Mouse (Mus musculus): Measurements from ENCODE around the gene Kiss1r. TPM values are rescaled to one million over a fixed set of nuclear protein-coding genes. Genes with fewer than 3 reads are reported as not detected.

Kiss1r gene
- polyA plus RNA-seq, 1 experiment from 2014 or later, result 1.0 TPM

DNA sequence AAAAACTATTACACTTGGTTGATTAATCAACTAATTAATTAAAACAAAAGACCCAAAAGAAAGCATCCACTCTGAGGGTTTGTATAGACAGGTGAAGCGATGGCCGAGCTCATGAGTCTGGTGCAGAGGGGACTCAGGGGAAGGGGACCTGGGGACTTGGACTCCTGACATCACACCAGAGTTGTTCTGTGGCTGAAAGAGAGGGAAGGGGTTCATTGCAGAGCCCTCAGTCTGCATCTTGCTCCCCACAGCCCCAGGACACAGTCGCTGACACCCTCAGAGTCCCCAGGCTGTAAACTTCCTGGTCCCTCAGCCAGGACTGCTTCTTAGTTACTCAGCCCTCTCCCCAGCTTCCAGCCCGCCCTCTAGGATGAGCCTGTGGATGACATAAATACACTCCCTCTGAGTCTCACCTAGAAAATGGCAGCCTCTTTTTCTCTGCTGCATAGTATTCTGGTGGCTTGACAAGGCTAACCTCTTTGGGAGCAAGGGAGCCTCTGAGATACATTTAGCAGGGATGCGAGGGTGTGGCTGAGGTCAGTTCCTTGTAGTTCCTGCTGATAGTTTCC lies 845 bp downstream of the Kiss1r start:
- H3K27me3 ChIP-seq (ENCODE audit: control insufficient read depth, insufficient read depth, low read length), result peaks cover 55% of the 10 kb centered on the region
- no peak overlapping the region for H3K4me3 ChIP-seq (ENCODE audit: low read depth, low read length)
- H3K4me2 ChIP-seq (ENCODE audit: low read depth, low read length, severe bottlenecking), result no peak overlapping the region; the same call in 1 of the 2 replicates
- WGBS, result 63% methylated on average over 5 of the region's 5 CpGs
- no peaks in the 10 kb centered on the region for H3K9me3 ChIP-seq (ENCODE audit: control insufficient read depth, low read length)
- H3K9ac ChIP-seq (ENCODE audit: low read length), result no peak overlapping the region
- no peak overlapping the region for H3K27ac ChIP-seq (ENCODE audit: low read depth, low read length)
- DNase-seq (ENCODE audit: low spot score) (no peak), ATAC-seq (replicated peaks; ENCODE audit: low FRiP score) (no peak)
- H3K4me1 ChIP-seq (replicated peaks; ENCODE audit: control insufficient read depth, insufficient read depth, low read length), result peaks cover 21% of the 10 kb centered on the region
- no peaks in the 10 kb centered on the region for H3K36me3 ChIP-seq (ENCODE audit: control insufficient read depth, insufficient read depth, low read length)

GRCm38 (mm10) chr10:79918231-79919078 lies 1.7 kb downstream of the Kiss1r start:
- Histone ChIP-seq H3K36me3 (ENCODE audit: control insufficient read depth, insufficient read depth, low read length) (no peaks in the 10 kb centered on the region), H3K4me1 (replicated peaks; ENCODE audit: control insufficient read depth, insufficient read depth, low read length) (peaks cover 21% of the 10 kb centered on the region), H3K27ac (ENCODE audit: low read depth, low read length) (no peak overlapping the region), H3K4me3 (ENCODE audit: low read depth, low read length) (no peak overlapping the region), H3K4me2 (ENCODE audit: low read depth, low read length, severe bottlenecking) (no peak overlapping the region), H3K27me3 (ENCODE audit: control insufficient read depth, insufficient read depth, low read length) (peaks cover 63% of the 10 kb centered on the region), H3K9ac (ENCODE audit: low read length) (no peak overlapping the region), H3K9me3 (ENCODE audit: control insufficient read depth, low read length) (no peaks in the 10 kb centered on the region)
- 3% methylated on average over 34 of the region's 35 CpGs for WGBS
- DNase-seq (ENCODE audit: low spot score) (no peak), ATAC-seq (replicated peaks; ENCODE audit: low FRiP score) (no peak)

DNA sequence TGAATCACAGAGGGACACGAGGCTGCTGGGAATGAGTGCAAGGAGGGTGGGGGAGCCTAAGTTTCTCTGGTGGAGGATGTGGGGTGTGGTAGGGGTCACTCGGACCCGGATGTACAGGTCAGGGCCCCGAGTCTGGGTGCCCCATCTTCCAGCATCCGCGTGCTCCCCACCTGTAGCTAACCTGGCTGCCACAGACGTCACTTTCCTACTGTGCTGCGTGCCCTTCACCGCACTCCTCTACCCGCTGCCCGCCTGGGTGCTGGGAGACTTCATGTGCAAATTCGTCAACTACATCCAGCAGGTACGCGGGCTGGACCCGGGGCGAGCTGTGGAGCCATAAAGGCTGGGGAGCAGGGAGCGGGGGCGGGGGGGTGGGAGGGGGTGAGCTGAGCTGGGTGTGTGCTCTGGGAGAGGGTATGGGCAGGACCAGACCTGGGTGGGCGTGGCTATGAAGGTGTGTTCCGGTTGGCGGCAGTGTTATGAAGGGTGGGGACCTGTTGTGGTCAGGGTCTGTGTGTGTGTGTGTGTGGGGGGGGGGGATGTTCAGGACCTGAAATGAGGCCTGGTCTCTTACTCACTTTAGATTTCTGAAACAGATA lies 2.6 kb downstream of the Kiss1r start:
- H3K9ac ChIP-seq (ENCODE audit: low read length), result no peak overlapping the region
- DNase-seq (ENCODE audit: low spot score) (no peak), ATAC-seq (replicated peaks; ENCODE audit: low FRiP score) (no peak)
- H3K4me3 ChIP-seq (ENCODE audit: low read depth, low read length), result no peak overlapping the region; the same call in 1 of the 2 replicates
- H3K36me3 ChIP-seq (ENCODE audit: control insufficient read depth, insufficient read depth, low read length), result no peaks in the 10 kb centered on the region
- 4% methylated on average over 21 of the region's 21 CpGs for WGBS
- H3K4me1 ChIP-seq (replicated peaks; ENCODE audit: control insufficient read depth, insufficient read depth, low read length), result peaks cover 21% of the 10 kb centered on the region
- 0 out of 2 replicates have a peak overlapping the region, but pooled peaks have one; percentile 11 for H3K4me2 ChIP-seq (ENCODE audit: low read depth, low read length, severe bottlenecking)
- peaks cover 65% of the 10 kb centered on the region for H3K27me3 ChIP-seq (ENCODE audit: control insufficient read depth, insufficient read depth, low read length)
- no peaks in the 10 kb centered on the region for H3K9me3 ChIP-seq (ENCODE audit: control insufficient read depth, low read length)
- no peak overlapping the region for H3K27ac ChIP-seq (ENCODE audit: low read depth, low read length)

GRCm38 (mm10) chr10:79920056-79920890 lies 3.5 kb downstream of the Kiss1r start:
- Histone ChIP-seq H3K9me3 (ENCODE audit: control insufficient read depth, low read length) (no peaks in the 10 kb centered on the region), H3K4me3 (ENCODE audit: low read depth, low read length) (no peak overlapping the region), H3K27me3 (ENCODE audit: control insufficient read depth, insufficient read depth, low read length) (peaks cover 65% of the 10 kb centered on the region), H3K9ac (ENCODE audit: low read length) (no peak overlapping the region), H3K4me1 (replicated peaks; ENCODE audit: control insufficient read depth, insufficient read depth, low read length) (peaks cover 20% of the 10 kb centered on the region), H3K4me2 (ENCODE audit: low read depth, low read length, severe bottlenecking) (no peak overlapping the region), H3K36me3 (ENCODE audit: control insufficient read depth, insufficient read depth, low read length) (no peaks in the 10 kb centered on the region), H3K27ac (ENCODE audit: low read depth, low read length) (no peak overlapping the region)
- WGBS, result 17% methylated on average over 26 of the region's 26 CpGs
- no peak for DNase-seq (ENCODE audit: low spot score)
- ATAC-seq (replicated peaks; ENCODE audit: low FRiP score), result peak; percentile 25; the same call in 1 of the 2 replicates

DNA sequence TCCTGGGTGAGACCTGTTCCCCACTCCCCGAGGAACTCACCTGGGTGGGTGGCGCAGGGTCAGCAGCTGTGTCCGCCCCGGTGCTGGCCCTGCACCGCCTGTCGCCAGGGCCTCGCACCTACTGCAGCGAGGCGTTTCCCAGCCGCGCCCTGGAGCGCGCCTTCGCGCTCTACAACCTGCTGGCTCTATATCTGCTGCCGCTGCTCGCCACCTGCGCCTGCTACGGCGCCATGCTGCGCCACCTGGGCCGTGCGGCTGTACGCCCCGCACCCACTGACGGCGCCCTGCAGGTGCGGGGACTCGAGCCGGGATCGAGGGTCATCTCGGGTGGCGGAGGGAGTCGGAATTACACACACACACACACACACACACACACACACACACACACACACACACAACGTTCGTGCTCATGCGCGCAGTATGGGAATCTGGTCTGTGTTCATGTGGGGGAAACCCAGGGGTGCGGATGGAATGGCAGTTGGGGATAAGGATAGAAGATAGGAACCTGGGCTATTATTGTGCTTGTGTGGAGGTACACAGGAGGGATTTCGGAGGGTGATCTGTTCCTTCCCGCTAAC lies 4.3 kb downstream of the Kiss1r start, which contains the start of gene R3hdm4:
Gene R3hdm4, minus strand, starts transcription at position 251 of the 578 bp plus-strand sequence.
- ATAC-seq (replicated peaks; ENCODE audit: low FRiP score), result no peak
- no peak for DNase-seq (ENCODE audit: low spot score)
- Histone ChIP-seq H3K9ac (ENCODE audit: low read length) (no peak within 1 kb of the TSS), H3K27ac (ENCODE audit: low read depth, low read length) (no peak within 1 kb of the TSS), H3K9me3 (ENCODE audit: control insufficient read depth, low read length) (no peaks in the 10 kb centered on the region), H3K27me3 (ENCODE audit: control insufficient read depth, insufficient read depth, low read length) (peaks cover 65% of the 10 kb centered on the region), H3K4me1 (replicated peaks; ENCODE audit: control insufficient read depth, insufficient read depth, low read length) (peaks cover 14% of the 10 kb centered on the region; the same call in 1 of the 2 replicates), H3K4me3 (ENCODE audit: low read depth, low read length) (peak within 1 kb of the TSS; percentile 17; the same call in 1 of the 2 replicates), H3K4me2 (ENCODE audit: low read depth, low read length, severe bottlenecking) (peak within 1 kb of the TSS; percentile 21; the same call in 1 of the 2 replicates), H3K36me3 (ENCODE audit: control insufficient read depth, insufficient read depth, low read length) (no peaks in the 10 kb centered on the region)
- 4% methylated on average over 41 of the region's 41 CpGs for WGBS

DNA sequence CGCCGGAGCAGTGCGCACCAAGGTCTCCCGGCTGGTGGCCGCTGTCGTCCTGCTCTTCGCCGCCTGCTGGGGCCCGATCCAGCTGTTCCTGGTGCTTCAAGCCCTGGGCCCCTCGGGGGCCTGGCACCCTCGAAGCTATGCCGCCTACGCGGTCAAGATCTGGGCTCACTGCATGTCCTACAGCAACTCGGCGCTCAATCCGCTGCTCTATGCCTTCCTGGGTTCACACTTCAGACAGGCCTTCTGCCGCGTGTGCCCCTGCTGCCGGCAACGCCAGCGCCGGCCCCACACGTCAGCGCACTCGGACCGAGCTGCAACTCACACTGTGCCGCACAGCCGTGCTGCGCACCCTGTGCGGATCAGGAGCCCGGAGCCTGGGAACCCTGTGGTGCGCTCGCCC lies 4.8 kb downstream of the Kiss1r start:
- Histone ChIP-seq H3K4me2 (ENCODE audit: low read depth, low read length, severe bottlenecking) (peak overlapping the region; percentile 21; the same call in 1 of the 2 replicates), H3K4me3 (ENCODE audit: low read depth, low read length) (peak overlapping the region; percentile 17; the same call in 1 of the 2 replicates), H3K27me3 (ENCODE audit: control insufficient read depth, insufficient read depth, low read length) (peaks cover 65% of the 10 kb centered on the region), H3K27ac (ENCODE audit: low read depth, low read length) (no peak overlapping the region), H3K9me3 (ENCODE audit: control insufficient read depth, low read length) (no peaks in the 10 kb centered on the region), H3K4me1 (replicated peaks; ENCODE audit: control insufficient read depth, insufficient read depth, low read length) (peaks cover 14% of the 10 kb centered on the region; the same call in 1 of the 2 replicates), H3K9ac (ENCODE audit: low read length) (no peak overlapping the region), H3K36me3 (ENCODE audit: control insufficient read depth, insufficient read depth, low read length) (no peaks in the 10 kb centered on the region)
- no peak for DNase-seq (ENCODE audit: low spot score)
- WGBS, result 1% methylated on average over 34 of the region's 34 CpGs
- no peak for ATAC-seq (replicated peaks; ENCODE audit: low FRiP score)

DNA sequence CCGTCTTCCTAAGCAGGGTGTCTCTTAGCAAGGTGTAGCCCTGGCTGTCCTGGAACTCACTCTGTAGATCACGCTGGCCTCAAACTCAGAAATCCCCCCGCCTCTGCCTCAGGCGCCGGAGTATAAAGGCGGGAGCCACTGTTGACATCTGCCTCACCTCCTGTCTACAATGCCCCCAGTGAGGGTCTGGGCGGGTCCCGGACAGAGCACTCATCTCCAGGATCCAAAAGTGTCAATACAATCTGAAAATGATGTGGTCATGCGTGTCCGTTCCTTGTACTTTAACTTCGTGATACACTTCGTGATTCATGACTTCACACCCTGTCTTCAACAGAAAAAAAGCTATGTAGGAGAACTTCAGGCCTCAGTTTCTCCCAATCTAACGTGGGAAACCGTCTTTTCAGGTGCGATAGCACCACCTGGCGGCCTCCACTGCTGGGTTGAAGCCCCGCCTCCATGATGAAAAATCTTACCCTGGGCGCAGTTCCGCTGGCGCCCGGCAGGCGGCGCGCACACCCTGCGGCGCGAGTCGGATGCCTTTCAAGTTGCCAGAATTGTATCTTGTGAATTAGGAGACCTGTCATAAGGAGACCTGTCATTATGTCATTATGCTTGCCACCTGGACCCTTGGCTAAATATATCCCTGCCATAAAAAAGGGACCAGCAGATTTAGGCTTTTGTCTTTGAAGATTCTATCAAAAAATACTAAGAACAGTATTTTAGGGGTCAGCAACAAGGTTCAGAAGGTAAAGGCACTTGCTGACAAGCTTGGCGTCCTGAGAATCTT lies 8.4 kb downstream of the Kiss1r start:
- WGBS, result 13% methylated on average over 29 of the region's 29 CpGs
- Histone ChIP-seq H3K36me3 (ENCODE audit: control insufficient read depth, insufficient read depth, low read length) (no peaks in the 10 kb centered on the region), H3K9ac (ENCODE audit: low read length) (no peak overlapping the region), H3K9me3 (ENCODE audit: control insufficient read depth, low read length) (no peaks in the 10 kb centered on the region), H3K4me3 (ENCODE audit: low read depth, low read length) (no peak overlapping the region), H3K27ac (ENCODE audit: low read depth, low read length) (no peak overlapping the region), H3K4me2 (ENCODE audit: low read depth, low read length, severe bottlenecking) (no peak overlapping the region), H3K27me3 (ENCODE audit: control insufficient read depth, insufficient read depth, low read length) (peaks cover 34% of the 10 kb centered on the region), H3K4me1 (replicated peaks; ENCODE audit: control insufficient read depth, insufficient read depth, low read length) (peaks cover 11% of the 10 kb centered on the region)
- peak; percentile 95 for DNase-seq (ENCODE audit: low spot score)
- ATAC-seq (replicated peaks; ENCODE audit: low FRiP score), result 0 out of 2 replicates have a peak, but pooled peaks have one; percentile 6
